Mouse (Mus musculus) macrophage (primary cell): Measurements from ENCODE around the gene Cdyl. TPM values are rescaled to one million over a fixed set of nuclear protein-coding genes. Genes with fewer than 3 reads are reported as not detected.

Source experiments
- H3K27ac ChIP-seq: fragments of 350-480 bp; formaldehyde crosslinking; 2 replicates; pipeline ENCODE4 v1.9.0; 2021
- H3K36me3 ChIP-seq: fragments of 350-480 bp; formaldehyde crosslinking; 2 replicates; pipeline ENCODE4 v1.9.0; 2021; ENCODE audit errors: inconsistent target
- H3K4me3 ChIP-seq: fragments of 350-480 bp; formaldehyde crosslinking; 2 replicates; pipeline ENCODE4 v1.9.0; 2021; ENCODE audit errors: inconsistent target
- H3K79me2 ChIP-seq: fragments of 350-480 bp; formaldehyde crosslinking; 2 replicates; pipeline ENCODE4 v1.9.0; 2021; ENCODE audit errors: inconsistent target
- whole genome bisulfite sequencing: methylation state at CpG from one replicate; pipeline ENCODE4 v1.1.7; 2026; ENCODE audit warnings: inconsistent platforms; ENCODE audit not compliant: missing documents; 5-methylcytosine and 5-hydroxymethylcytosine counted together
- polyA plus RNA-seq: library from polyadenylated mRNA; stranded (reverse); fragments of 250-400 nt; gene quantifications from 3 replicates; pipeline ENCODE4 v1.2.4, GENCODE M21; 2018; ENCODE audit warnings: inconsistent platforms

Cdyl gene
- polyA plus RNA-seq, 1 experiment from 2014 or later = 4.3 TPM

DNA sequence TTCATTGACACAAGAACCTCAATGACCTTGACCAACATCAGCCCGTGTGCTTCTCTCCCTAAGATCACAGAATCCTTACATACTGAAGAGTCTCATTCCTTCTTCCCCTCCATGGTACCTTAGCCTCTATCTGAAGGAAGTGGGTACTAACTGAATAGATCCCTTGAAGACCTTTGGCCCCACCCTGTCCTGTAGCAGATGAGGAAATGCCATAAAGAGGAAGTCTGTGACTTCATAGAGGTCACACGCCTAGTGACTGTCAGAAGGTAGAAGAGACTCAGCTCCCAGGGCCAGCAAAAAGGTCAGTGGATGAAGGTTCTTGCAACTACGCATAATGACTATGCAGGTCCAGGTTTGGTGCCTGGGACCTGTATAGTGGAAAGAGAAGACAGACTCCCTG is 5.8 kb downstream of the Cdyl start:
- H3K36me3 ChIP-seq = no peaks in the 10 kb centered on the region
- no peak overlapping the region for H3K4me3 ChIP-seq
- H3K79me2 ChIP-seq = no peaks in the 10 kb centered on the region
- H3K27ac ChIP-seq = peak overlapping the region; percentile 22
- WGBS = 38% methylated on average over 3 of the region's 3 CpGs

DNA sequence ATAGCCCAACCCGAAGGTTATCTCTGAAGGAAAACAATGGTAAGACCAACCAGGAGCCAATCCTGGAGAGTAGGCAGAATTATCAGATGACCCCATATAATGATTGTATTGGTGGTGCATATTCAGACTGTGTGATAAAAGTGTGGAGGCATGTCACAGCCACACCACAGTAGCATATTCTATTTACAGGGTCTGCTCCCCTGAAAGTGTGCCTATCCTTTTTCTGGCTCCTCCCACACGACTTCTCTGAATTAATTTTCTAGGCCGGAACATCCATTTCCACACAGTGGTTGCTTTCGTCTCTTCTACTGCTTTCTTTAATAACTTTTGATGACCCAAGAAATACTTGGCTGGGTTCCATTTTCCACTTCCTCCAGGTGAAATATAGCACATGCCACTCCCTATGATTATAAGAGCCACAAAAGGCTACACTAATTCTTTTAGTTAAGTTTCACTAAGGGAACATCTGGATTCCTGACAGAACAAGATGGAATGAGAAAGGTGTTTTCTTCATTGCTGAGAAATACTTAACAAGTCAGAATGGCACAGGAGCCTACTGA is 10.4 kb downstream of the Cdyl start:
- Histone ChIP-seq H3K36me3 (no peaks in the 10 kb centered on the region), H3K79me2 (no peaks in the 10 kb centered on the region), H3K4me3 (no peak overlapping the region), H3K27ac (no peak overlapping the region)
- WGBS = 68% methylated on average over 4 of the region's 4 CpGs

- 91% methylated on average over 4 of the region's 4 CpGs for WGBS
- Histone ChIP-seq H3K27ac (no peak overlapping the region), H3K36me3 (no peaks in the 10 kb centered on the region), H3K4me3 (no peak overlapping the region), H3K79me2 (no peaks in the 10 kb centered on the region)
These were observed 11.2 kb downstream of the Cdyl start for GRCm38 (mm10) chr13:35670875-35671274.

DNA sequence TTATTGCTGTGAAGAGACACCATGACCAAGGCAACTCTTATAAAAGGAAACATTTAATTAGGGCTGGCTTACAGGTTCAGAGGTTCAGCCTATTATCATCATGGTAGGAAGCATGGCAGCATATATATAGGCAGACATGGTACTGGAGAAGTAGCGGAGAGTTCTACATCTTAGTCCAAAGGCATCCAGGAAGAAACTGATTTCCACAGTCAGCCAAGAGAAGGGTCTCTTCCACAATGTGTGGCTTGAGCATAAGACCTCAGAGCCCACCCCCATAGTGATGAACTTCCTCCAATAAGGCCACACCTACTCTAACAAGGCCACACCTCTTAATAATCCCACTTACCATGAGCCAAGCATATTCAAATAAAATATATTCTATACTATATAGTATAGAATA is 17.3 kb downstream of the Cdyl start:
- Histone ChIP-seq H3K27ac (no peak overlapping the region), H3K4me3 (no peak overlapping the region), H3K36me3 (no peaks in the 10 kb centered on the region), H3K79me2 (no peaks in the 10 kb centered on the region)
- 88% methylated on average over 1 of the region's 1 CpGs for WGBS

DNA sequence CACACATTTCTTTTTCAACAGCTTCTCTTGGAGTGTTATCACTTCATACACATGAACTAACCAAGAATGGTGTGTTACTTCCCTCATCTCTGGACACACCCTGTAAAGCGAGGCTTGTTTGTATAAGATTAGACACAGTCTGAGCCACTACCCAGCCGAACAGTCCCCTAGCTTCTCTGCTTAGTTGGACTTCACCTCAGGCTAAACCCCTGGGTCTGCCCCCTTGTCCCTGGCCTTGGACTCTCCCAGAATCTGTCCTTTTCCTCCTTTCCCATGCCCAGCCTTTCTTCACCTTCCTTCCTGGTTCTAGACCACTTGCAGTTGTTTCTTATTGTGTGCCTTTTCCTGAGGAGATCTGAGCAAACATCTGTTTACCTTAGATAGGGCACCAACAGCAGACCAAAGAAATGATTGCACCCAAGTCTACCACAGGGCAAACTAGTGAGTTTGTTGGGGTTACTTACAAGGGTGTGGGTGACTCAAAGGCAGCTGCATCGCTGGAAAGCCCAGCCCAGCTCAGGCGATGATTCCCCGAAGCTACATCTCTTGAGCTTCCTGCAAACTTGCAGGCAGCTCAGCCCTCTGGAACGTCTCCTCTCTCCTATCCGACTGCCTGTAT is 17.9 kb downstream of the Cdyl start:
- H3K27ac ChIP-seq = no peak overlapping the region
- H3K79me2 ChIP-seq = no peaks in the 10 kb centered on the region
- WGBS = 79% methylated on average over 7 of the region's 7 CpGs
- no peaks in the 10 kb centered on the region for H3K36me3 ChIP-seq
- no peak overlapping the region for H3K4me3 ChIP-seq

DNA sequence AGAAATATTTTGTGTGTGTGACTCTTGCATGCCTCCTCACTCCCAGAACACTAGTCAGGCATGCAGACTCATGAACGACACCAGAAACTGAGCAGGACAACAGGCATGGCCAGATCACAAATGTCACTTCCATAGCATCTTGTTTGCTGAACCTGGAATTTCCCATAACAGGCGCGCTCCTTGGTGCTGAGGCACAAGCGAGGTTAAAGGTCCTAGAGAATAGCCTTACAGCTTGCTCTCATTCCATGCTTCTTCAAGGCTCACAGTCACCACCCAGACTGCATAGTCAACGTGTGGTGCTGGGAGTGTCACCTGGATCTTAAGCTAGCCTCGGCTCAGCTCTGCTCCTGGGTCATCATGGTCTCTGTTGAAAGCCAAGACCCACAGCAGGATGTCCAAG is 19.1 kb downstream of the Cdyl start:
- Histone ChIP-seq H3K79me2 (no peaks in the 10 kb centered on the region), H3K36me3 (no peaks in the 10 kb centered on the region), H3K27ac (no peak overlapping the region), H3K4me3 (no peak overlapping the region)
- 97% methylated on average over 6 of the region's 6 CpGs for whole genome bisulfite sequencing

DNA sequence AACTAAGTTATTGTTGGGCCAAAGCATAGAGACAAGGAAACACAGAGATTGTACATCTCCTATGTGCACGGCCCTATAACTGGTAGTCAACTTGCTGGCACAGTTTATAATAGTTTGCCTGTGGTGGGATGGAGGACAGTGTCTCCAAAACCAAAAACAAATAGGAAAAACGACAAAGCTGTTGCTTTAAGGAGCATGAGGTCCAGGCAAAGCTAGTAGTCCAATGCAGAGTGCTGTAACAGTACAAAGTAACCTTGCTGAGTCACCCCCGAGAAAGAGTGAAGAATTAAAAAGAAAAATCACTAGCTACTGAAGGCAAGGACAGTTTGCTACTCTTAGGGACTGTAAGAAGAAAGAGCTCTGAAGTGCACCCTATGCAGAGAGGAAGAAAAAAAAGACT is 21.7 kb downstream of the Cdyl start:
- no peaks in the 10 kb centered on the region for H3K36me3 ChIP-seq
- H3K79me2 ChIP-seq = no peaks in the 10 kb centered on the region
- no peak overlapping the region for H3K4me3 ChIP-seq
- 85% methylated on average over 3 of the region's 3 CpGs for WGBS
- H3K27ac ChIP-seq = no peak overlapping the region

DNA sequence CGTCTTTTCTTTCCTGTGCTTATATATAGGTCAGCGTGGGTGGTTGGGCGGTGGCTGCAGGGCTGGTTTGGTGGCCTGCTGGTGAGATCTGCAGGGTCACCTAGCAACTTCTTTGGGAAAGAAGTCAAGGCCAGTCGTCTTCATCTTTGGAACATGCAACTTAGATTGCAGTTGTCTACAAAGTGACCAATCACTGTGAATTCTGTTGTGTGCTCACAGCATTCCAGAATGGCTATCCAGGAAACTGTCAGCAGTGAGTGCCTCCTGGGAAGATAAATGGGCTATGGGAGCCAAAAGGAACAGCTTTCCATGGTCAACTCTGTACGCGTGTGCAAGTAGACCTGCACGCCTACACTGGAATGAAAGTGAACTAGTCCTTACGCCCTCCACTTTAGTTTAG is 26.6 kb downstream of the Cdyl start:
- H3K27ac ChIP-seq = no peak overlapping the region
- no peaks in the 10 kb centered on the region for H3K36me3 ChIP-seq
- 95% methylated on average over 8 of the region's 8 CpGs for WGBS
- no peak overlapping the region for H3K4me3 ChIP-seq
- no peaks in the 10 kb centered on the region for H3K79me2 ChIP-seq

DNA sequence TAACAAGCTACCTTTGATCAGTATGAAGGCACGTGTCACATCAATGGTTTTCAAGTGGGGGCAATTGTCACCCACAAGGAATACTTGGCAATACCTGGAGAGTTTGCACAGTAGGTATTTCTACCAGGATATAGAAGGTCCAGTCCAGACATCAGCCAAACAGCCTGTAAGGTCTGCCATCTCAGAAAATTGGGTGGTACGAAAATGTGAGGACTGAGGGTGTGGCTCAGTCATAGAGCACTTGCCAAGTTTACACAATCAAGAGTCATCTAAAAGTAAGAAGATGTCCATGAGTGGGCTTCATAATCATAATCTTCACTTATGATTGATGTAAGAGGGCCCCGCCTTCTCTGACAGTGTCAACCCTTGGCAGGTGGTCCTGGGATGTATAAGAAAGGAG is 29.9 kb downstream of the Cdyl start:
- Histone ChIP-seq H3K79me2 (no peaks in the 10 kb centered on the region), H3K27ac (no peak overlapping the region), H3K4me3 (no peak overlapping the region), H3K36me3 (no peaks in the 10 kb centered on the region)
- 91% methylated on average over 3 of the region's 3 CpGs for WGBS

DNA sequence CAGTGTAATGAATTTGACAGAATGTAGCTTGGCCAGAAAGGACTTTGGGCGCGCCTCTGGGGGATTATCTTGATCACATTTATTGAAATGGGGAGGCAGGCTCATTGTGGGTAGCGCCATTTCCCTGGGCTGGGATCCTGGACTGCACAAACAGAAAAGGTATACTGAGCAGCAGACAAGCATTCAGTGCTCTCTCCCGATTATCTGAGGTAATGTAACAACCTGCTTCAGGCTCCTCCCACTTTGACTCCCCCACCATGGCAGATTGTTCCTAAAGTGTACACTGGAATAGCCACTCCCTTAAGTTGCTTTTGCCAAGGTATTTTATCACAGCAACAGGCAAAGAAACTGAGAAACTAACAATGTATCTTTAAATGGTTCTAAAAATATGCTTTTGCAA is 58.0 kb downstream of the Cdyl start:
- WGBS = 92% methylated on average over 4 of the region's 4 CpGs
- Histone ChIP-seq H3K4me3 (no peak overlapping the region), H3K79me2 (no peaks in the 10 kb centered on the region), H3K27ac (no peak overlapping the region), H3K36me3 (no peaks in the 10 kb centered on the region)

GRCm38 (mm10) chr13:35719581-35719980 is 59.9 kb downstream of the Cdyl start:
- Histone ChIP-seq H3K4me3 (no peak overlapping the region), H3K36me3 (no peaks in the 10 kb centered on the region), H3K79me2 (no peaks in the 10 kb centered on the region), H3K27ac (no peak overlapping the region)
- WGBS = 73% methylated on average over 6 of the region's 6 CpGs

DNA sequence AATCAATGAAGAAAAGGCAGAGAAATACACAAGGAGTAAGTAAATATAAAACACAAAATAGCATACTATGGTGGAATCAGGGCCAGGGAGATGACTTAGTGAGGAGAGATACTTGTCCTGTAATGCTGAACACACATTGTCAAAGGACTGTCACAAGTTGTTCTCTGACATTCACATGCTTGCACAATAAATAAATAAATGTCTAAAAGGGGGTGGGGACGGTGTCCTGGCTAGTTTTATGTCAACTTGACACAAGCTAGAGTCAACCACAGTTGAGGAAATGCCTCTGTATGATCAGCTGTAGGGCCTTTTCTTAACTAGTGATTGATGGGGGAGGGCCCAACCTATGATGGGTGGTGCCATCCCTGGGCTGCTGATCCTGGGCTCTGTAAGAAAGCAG is 63.4 kb downstream of the Cdyl start:
- H3K27ac ChIP-seq = no peak overlapping the region
- H3K4me3 ChIP-seq = no peak overlapping the region
- WGBS = 90% methylated on average over 1 of the region's 1 CpGs
- no peaks in the 10 kb centered on the region for H3K36me3 ChIP-seq
- no peaks in the 10 kb centered on the region for H3K79me2 ChIP-seq

GRCm38 (mm10) chr13:35726025-35726424 is 66.4 kb downstream of the Cdyl start:
- Histone ChIP-seq H3K79me2 (no peaks in the 10 kb centered on the region), H3K27ac (no peak overlapping the region), H3K4me3 (no peak overlapping the region), H3K36me3 (no peaks in the 10 kb centered on the region)
- WGBS = 91% methylated on average over 3 of the region's 3 CpGs

DNA sequence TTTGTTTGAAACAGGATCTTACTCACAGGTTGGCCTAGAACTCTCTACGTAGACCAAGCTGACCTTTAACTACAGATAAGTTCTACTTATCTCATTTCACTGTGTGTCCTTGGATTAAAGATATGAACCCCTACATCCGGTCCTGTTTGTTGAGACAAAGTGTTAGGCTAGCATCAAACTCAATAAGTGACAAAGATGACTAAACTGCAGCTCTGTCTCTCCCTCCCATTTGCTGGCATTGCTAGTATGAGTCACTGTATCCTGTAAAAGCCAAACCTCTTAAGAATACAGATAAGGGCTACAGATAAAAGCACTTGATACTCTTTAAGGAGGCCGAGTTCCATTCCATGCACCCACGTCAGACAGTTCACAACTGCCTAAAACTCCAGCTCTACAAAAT is 72.5 kb downstream of the Cdyl start:
- Histone ChIP-seq H3K36me3 (no peaks in the 10 kb centered on the region), H3K4me3 (no peak overlapping the region), H3K27ac (no peak overlapping the region), H3K79me2 (no peaks in the 10 kb centered on the region)
- 90% methylated on average over 4 of the region's 4 CpGs for WGBS

- Histone ChIP-seq H3K4me3 (no peak overlapping the region), H3K36me3 (no peaks in the 10 kb centered on the region), H3K79me2 (no peaks in the 10 kb centered on the region), H3K27ac (no peak overlapping the region)
- 91% methylated on average over 5 of the region's 5 CpGs for WGBS
These were observed 73.4 kb downstream of the Cdyl start for GRCm38 (mm10) chr13:35732891-35733596.
